Mouse (Mus musculus) cerebellum, adult 9-10 months (tissue): ENCODE results near the gene Tnk1.

Experiments
- DNase-seq: peaks from one replicate; pipeline ENCODE4 v3.0.0; 2022

Gene Tnk1

DNA sequence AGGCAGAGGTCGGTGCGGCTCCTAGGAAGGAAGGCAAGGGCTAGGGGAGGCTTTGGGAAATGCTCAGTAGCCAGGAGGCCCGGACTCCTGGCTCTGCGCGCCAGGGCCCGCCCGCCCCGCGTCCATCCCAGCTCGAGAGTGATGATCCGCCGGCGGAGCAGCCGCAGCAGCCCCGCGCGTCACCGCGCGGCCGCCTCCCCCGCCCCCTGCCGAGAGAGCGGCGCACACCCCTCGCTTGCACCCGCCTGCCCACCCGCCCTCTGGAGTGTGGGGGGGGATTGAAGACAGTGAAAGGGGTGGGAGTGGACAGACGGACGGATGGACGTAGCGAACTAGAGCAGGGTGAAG lies 21.0 kb downstream of the Tnk1 start, which contains the start of gene Nlgn2:
Nlgn2 (minus strand) TSS at position 181 of the 348 bp plus-strand sequence.
- no peak for DNase-seq

DNA sequence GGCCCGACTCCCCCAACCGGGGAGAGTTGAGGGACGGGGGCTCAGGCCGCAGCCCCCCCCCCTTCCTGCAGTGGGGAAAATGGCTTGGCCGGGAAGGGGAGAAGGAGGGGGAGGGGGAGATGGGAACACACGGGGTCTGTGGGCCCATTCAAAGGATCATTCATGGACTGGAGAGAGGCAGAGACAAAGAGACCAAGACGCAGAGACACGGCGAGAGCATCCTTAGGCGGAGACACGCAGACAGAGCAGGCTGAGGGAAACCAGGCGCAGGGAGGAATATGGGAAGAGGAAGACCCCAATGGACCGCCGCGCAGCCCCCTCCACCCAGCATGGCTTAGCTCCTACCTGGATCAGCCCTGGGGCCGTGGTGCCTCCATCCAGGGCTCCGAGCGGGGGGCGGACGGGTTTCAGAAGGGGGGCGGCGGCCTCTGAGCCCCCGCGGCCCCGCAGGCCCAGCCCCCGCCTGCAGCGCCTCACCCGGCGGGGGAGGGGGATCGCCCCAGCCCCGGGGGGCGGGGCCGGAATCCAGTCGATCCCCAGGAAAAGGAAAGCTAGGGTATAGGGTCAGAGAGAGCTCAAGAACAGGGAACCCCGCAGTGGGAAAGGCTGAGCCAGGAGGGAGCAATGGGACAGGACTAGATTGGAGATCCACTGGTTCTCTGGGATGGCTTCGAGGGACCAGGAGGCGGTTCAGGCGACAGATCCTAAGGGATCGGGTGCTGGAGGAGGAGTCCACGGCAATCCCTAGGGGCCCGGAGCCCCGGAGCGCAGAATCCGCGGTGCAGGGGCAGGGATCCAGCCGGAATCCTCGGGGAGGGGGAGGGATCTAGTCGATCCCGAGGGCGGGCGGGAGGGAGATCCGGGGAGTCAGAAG lies 21.6 kb downstream of the Tnk1 start:
- DNase-seq = peak; percentile 77

DNA sequence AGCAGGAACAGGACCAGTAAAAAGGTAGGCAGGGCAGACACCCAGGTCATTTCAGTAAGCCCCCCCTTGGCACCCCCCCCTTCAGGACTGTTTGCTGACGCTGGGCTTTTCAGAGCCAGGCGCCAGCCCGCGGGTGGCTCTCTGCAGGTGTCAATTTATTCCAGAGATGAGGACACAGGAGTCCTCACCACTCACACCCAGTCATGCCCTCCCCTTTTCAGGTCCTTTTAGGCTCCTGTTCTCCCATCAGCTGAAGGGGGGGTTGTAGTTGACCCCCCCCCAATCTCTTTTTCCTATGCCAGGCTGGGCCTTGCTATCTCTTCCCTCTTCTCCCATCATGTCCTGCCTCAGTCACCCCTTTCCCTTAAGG lies 22.6 kb downstream of the Tnk1 start:
- no peak for DNase-seq

DNA sequence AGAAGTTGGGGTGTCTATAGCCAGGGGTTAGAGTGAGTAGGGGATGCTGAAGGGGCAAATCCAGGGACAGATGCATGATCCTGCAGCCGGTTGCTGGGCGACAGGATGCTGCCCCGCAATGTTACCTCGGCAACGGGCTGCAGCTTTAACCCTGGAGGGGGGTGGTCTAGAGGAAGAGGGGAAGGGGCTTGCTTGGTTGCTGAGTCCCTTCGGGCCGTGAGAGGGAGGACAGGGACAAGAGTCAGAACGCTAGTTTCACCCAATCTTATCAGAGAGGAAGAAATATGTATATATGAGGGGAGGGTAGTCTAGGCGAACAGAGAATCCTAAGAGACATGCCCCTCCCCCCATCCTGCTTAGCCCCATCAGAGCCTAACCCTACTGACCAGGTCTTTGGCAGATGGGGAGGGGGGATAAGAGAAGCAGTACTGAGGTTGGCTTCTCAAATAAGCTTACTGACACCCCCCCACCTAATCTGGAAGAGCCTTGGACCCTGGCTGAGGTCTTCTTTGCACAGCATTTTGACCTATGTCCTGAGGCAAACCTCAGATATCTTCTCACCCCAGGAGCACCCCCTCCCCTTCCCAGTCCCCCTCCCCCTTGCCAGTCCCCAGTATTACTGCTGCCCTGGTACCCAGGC lies 23.1 kb downstream of the Tnk1 start:
- DNase-seq = no peak

DNA sequence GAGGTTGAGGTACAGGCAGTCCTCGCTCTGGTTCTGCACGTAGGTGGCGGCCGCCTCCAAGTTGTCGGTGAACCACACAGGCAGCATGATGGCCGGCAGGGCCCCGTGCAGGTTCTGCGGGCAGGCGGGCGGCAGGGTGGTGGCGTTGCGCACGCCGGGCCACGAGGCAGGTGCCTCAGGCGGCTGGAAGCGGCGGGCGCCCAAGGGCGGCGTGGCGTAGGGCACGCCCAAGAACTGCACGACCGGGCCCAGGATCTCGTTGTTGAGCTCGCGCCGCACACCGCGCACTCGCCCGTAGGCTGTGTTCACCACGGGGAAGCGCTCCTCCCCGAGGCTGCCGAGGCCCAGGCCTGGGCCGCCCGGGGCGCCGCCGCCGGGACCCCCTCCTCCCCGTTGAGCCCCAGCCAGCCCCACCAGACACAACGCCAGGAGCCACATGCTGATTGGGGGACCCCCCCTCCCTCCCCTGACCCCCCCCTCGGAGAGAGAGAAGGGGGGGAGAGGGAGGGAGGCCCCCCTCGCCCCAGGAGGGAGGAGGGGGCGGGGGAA lies 24.5 kb downstream of the Tnk1 start:
- DNase-seq = no peak

DNA sequence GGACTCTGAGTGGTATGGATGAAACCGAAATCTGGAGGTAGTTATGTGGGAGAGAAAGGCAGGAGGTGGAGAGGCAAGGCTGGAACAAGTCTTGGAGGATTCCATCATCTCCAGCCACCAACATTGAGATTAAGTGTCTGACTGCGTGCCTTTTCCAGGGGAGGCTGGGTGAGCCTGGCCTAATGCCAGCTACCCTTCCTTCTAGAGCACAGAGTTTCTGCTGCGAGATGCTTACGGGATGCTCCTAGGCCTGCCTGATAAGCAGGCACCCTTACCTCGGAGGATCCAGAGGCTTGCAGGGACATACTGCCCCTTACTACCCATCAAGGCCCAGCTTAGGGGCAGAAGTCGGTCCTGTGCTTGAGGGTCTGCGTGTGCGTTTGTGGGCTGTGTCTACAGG lies 25.0 kb downstream of the Tnk1 start:
- no peak for DNase-seq

DNA sequence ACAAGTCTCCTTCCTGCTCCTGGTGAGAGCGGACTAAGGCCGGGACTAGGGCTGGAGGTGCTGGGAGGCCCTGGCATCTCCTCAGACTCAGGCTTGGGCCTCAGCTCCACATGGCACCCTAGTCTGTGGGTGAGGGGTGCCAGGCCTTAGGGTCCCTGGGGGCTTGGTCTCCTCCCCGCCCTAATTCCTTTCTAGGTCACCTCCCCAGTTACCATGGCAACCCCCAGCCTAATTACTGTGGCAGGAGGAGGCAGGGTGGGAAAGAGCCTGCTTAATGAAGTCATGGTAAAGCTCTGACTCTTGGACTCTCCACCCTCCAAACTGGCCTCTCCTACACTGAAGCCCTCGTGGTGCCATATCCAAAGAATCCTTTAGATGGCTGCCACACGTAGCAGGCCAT lies 29.7 kb downstream of the Tnk1 start:
- DNase-seq = peak; percentile 34

DNA sequence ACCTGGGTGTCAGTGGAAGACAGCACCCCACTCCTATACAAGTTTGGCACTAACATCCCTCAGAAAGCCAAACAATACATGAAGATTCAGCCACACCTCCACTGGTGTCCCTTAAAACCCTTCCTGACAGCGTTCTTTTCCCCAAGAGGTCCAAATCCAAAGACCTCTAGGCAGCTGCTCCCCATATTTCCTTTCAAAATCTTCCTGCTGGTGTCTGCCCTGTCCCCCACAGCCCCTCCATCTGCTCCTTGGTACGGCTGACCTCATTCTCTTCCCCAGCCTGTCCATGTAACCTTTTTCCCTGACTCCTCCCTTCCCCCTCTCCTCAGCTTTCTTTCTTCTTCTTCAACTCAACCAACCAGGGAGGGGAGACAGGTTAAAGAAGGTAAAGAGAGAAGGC lies 35.1 kb downstream of the Tnk1 start:
- peak; percentile 36 for DNase-seq

DNA sequence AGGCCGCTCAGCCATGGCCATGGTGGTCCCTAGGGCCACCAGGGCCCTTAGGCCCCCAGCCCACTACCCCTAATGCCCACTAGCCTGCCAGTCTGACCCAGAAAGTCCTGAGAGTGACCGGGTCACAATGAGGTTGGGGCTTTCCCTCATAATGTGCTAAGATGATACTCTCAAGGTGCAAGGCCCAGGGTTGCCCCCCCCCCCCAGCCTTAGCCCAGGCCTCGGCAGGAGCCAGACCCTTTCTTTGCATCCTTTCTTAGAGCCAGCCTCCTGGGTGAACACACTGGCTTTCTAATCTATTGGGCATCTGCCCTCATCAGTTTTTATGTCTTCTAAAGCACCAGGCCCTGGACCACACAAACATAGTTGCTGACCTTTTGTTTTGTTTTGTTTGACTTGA lies 36.5 kb downstream of the Tnk1 start, which contains the start of gene Spem1:
Spem1 (minus strand) TSS at position 101 of the 400 bp plus-strand sequence.
- DNase-seq = no peak

DNA sequence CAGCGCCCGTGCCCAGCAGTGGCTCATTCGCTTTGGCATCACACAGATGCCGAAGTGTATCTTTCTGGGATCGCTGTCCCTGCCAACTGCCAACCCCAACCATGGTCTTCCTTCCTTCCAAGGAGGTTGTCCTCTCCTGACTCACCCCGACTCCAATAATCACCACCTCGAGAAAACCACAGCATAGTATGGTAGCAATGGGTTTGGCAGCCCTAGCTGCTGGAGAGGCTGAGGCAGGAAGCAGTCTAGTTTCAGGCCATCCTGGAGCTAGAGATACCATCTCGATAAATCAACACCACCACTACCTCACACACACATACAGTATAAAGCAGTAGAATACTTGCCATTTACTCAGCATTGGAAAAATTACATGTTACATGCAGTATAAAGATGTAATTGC lies 39.7 kb downstream of the Tnk1 start:
- no peak for DNase-seq

DNA sequence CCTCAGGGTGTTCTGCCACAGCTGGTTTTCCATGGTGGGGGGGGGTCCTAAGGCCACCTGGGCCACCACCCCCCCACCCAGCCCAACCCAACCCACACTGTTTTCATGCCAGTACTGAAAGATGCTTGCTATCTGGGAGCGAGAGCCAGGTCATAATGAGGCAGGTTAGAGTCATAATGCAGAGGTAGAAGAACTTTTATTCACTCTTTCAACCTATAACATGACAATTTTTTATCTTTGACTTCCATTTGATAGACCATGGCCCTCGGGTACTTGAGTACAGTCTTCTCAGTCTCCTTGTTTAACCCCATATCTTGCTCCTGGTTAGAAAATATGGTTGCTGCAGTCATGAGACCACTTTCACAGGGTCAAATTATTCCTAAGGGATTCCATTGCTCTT lies 40.2 kb downstream of the Tnk1 start, which contains the start of gene Spem2:
Spem2 (minus strand) TSS at position 101 of the 400 bp plus-strand sequence.
- no peak for DNase-seq

DNA sequence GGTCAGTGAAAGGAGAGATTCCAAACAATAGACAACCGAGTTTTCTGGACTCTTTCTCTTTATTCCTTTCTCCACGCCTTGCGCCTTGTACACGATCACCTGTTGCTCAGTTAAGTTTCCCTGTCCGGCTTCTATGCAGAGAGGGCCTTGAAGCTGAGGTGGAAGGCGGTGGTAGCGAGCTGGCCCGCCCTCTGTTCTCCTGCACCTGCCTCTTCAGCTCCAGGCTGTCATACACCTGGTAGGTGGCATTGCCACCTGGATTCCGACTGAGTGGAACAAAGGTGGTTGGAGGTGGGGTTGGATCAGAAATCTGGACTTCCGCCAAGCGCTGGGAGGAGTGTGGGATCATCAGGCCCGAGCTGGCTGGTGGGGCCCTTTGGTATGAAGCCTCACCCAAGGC lies 42.0 kb downstream of the Tnk1 start:
- no peak for DNase-seq

DNA sequence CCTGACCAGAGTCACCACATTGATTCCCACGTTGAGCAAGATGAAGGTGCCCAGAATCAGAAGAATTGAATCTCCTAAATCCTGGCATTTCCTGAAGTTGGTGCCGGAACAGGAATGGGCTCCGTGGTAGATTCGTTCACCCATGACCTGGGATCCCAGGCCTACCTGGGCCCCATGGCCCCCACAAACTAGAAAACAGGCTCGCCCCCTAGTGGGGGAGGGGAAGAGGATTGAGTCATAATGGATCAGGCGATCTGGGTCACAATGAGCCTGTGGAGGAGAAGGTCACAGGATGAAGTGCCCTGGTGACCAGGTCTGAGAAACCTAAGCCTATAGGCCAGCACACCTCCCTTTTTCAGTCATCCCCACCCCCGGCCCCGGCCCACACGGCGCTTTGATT lies 43.4 kb downstream of the Tnk1 start, which contains the start of gene Gm39566:
Gm39566 (minus strand) TSS at position 144 of the 400 bp plus-strand sequence.
- DNase-seq = no peak

DNA sequence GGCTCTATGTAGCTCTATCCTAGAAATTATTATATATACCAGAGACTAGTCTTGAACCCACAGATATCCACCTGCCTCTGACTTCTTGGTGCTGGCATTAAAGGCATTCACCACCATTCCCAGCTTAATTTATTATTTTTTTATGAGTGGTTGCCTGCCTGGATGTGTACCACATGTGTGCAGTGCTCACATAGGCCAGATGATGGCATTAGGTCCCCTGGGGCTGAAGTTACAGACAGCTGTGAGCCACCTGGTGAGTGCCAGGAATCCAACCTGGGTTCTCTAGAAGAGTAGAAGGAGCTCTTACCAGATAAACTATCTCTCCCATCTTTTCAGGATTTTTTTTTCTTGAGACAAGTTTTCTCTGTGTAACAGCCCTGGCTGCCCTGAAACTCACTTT lies 48.2 kb downstream of the Tnk1 start:
- DNase-seq = no peak

DNA sequence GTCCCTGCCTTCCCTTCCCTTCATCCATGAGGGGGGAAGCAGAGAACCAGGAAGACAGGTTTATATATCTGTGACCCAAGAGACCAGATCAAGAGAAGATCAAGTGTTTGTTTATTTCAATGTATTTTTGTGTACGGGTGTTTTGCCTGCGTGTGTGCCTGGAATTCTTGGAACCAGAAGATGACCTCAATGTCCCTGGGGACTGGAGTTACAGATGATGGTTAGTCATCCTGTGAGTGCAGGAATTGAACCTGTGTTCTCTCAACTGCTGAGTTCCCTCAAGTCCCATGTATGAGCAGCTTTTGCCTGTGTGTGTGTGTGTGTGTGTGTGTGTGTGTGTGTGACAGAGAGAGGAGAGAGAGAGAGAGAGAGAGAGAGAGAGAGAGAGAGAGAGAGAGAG lies 50.9 kb downstream of the Tnk1 start:
- no peak for DNase-seq

DNA sequence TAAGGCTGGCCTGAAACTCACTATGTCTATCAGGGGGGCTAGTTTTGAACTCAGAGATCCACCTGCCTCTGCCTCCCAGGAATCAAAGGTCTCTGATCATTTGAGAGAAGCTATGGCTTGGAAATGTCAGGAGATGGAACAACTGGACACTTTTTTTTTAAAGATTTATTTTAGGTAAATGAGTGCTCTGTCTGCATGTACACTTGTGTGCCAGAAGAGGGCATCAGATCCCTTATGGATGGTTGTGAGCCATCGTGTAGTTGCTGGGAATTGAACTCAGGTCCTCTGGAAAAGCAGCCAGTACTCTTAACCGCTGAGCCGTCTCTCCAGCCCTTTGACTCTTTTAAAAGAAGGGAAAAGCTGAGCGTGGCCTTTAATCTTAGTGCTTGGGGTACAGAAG lies 52.2 kb downstream of the Tnk1 start:
- no peak for DNase-seq

DNA sequence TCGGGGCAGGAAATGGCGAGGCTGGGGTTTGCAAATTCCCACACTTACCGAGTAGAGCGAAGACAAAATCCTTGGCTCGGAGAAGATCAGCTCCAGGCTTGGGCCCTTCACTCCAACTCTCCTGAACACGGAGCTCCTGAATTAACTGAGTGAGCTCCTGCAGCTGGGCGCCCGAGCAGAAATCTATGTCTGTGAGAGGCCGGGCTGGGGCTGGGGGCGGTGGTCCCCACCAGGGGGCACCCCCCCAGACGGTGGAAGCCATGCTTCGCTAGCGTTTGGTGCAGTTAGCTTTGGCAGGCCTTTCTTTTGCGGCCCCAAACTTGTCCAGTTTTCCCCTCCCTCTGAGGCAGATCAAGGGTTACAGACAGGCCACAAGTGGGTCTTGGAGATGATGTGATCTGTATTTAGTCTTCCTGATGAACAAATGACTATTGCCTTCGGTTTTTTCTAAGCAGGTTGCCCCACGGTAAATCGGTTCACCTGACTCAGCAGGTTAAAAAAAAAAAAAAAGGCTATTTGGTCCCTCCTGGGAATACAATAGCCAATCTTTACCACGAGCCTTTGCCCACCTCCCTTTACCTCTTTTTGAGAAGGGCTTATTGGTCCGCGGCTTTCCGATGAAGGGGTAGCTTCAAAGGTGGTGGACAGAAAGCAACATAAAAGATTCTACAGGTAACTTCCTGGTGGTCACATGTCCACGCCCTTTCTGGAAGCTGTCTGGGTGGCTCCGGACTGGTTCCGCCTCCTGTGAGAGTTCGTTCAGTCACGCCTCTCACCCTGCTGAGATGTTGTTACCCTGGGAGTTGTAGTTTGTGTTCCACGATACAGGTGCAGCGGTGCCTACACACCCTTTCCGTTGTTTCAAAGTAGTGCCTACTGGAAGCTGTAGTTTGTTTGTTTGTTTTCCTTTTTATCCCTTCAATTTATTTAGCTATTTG lies 53.3 kb downstream of the Tnk1 start, which contains the start of gene Tmem102:
Tmem102 (minus strand) TSS at position 653 of the 938 bp plus-strand sequence.
- no peak for DNase-seq

DNA sequence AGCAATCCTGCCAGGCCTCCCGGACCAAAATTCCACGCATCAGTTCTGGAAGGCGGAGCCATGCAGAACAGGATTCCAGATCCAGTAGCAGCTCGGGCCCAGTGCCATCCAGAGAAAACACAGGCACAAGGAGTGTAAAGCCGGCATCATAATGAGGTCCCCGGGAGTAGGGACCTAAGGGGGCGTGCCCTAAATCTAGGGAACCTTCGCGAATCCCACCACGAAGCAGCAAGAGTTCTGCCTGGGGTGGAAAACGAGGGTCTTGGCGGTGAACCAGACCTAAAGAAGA lies 53.9 kb downstream of the Tnk1 start:
- DNase-seq = no peak

DNA sequence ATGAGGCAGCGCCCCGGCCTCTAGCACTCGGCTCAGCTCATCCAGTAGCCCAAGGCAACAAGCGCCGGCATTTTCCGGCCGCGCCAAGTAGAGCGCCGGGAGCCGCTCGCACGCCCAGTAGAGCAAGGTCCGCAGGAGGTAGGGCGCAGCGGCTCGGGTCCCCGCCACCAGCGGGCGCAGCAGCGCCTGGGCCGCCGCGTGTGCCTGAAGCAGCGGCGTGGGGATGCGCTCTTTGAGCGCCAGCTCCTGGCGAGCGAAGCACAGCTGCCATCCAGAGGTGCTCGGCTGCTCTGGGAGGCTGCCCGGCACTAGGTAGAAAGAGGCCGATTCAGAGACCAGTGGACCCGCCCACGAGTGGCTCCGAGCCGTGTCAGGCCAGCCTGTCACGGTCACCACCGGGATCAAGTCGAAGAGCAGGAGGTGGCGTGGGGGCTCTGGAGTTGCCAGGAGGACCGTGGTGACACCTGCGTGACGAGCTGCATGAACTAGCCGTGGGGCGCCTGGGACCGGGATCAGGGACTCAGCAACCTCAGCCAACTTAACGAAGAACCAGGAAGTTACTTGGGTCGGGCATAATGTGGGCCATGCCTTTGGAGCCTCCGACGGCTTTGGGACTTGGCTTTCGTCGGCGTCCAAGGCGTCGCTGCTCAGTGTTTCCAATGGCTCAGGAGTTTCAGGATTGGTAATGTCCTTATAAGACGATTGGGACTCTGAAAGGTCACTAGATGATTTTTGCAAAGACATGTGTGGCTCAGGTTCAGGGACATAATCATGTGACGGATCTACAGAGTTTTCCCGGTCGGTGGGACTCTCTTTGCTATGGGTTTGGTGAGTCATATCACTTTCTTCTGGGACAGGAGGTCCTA lies 54.5 kb downstream of the Tnk1 start:
- DNase-seq = no peak

DNA sequence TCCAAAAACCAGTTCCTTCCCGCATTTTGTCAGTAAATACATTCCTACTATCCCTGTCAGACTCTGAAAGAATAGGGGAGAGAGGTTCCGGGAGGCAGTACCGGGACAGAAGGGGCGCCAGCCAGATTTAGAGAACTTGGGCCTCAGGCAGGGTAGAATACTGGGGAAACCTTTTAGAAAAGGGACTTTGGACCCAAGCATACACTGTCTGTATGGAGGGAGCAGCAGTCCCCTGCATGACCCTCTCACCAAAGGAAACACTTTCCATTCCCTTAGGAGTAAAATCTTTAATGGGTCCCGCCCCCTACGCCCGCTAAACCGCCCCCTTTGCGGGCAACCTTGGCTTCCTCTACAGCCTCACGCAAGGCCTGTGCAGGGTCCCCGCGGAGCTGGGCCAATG lies 55.2 kb downstream of the Tnk1 start:
- DNase-seq = no peak

DNA sequence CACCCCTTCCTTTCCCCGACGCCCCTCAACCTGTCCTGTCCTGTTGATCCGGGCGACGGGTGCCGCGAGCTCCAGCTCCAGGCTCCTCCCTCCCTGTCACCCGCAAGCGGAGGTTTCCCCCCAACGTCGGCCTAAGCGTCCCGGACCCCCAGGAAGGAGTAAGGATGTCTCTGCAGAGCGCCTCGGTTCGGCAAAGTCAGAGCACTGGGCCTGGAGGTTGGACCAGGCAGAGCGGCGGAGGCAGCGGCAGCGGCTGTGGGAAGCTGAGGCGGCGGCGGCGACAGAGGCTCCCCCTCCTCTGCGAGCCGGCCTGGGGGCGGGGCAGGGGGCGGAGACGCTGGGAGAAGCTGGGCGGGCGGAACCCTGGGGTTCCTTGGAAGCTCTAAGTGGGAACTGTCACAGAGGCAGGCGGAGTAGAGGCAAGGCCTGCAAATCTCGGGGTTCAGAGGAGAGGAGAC lies 55.9 kb downstream of the Tnk1 start:
- no peak for DNase-seq
